Mouse (Mus musculus) liver, embryonic 14.5 days (tissue): ENCODE data around the gene Gimap7.

Source experiments
- CTCF ChIP-seq: IDR thresholded peaks from 2 replicates; pipeline ENCODE4 v1.5.1; 2016; ENCODE audit warnings: antibody characterized with exemption, low read depth, control low read depth
- EP300 ChIP-seq: IDR thresholded peaks from 2 replicates; pipeline ENCODE4 v1.6.1; 2016; ENCODE audit warnings: antibody characterized with exemption, low read depth

- no peak for TF ChIP-seq CTCF
- TF ChIP-seq EP300, result no peak
Measured at GRCm38 (mm10) chr6:48723468-48723867, 5.0 kb downstream of the Gimap7 start.
